Mouse (Mus musculus): ENCODE measurements at regions not wholly inside any gene's neighbourhood (a gene's known extent, or its start where the extent isn't known, plus 50 kb on each side); places are given as distances from the start of the nearest gene placed in this dataset.

GRCm38 (mm10) chr9:46636261-46637010 lies 316.6 kb upstream of the 4931429L15Rik start:
- peaks cover 8% of the 10 kb centered on the region for H3K4me1 ChIP-seq (replicated peaks; ENCODE audit: control insufficient read depth, insufficient read depth, low read length)
- no peak overlapping the region for H3K27ac ChIP-seq (ENCODE audit: low read length)
- no peak overlapping the region for H3K4me2 ChIP-seq (ENCODE audit: low read length)
- WGBS: 59% methylated on average over 8 of the region's 8 CpGs
- no peaks in the 10 kb centered on the region for H3K36me3 ChIP-seq (ENCODE audit: control insufficient read depth, insufficient read depth)
- no peaks in the 10 kb centered on the region for H3K9me3 ChIP-seq (ENCODE audit: control insufficient read depth, low read length)
- no peaks in the 10 kb centered on the region for H3K27me3 ChIP-seq (replicated peaks; ENCODE audit: control insufficient read depth, insufficient read depth, low read length)
- no peak overlapping the region for H3K4me3 ChIP-seq (replicated peaks; ENCODE audit: low read length)
- ATAC-seq: no peak
- no peak overlapping the region for H3K9ac ChIP-seq (replicated peaks; ENCODE audit: low read depth, low read length)

DNA sequence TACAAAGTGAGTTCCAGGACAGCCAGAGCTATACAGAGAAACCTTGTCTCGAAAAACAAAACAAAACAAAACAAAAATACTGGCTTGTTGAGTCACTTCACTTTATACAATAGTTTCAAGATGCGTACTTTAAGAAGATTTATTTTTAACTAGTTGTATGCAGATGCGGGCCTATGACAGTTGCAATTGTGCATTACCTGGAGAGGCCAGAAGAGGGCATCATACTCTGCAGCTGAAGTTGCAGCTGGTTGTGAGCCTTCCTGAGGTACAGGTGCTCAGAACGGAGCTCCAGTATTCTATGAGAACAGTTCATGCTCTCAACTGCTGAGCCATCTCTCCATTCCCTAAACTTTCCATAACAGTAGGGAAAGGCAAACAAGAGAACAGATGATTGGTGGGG lies 314.2 kb upstream of the 4931429L15Rik start:
- H3K9me3 ChIP-seq (ENCODE audit: control insufficient read depth, low read length): no peaks in the 10 kb centered on the region
- ATAC-seq: no peak
- 83% methylated on average over 4 of the region's 4 CpGs for WGBS
- no peak overlapping the region for H3K4me3 ChIP-seq (replicated peaks; ENCODE audit: low read length)
- H3K27me3 ChIP-seq (replicated peaks; ENCODE audit: control insufficient read depth, insufficient read depth, low read length): no peaks in the 10 kb centered on the region
- H3K9ac ChIP-seq (replicated peaks; ENCODE audit: low read depth, low read length): no peak overlapping the region
- H3K4me2 ChIP-seq (ENCODE audit: low read length): no peak overlapping the region
- H3K4me1 ChIP-seq (replicated peaks; ENCODE audit: control insufficient read depth, insufficient read depth, low read length): peaks cover 8% of the 10 kb centered on the region
- H3K36me3 ChIP-seq (ENCODE audit: control insufficient read depth, insufficient read depth): no peaks in the 10 kb centered on the region
- no peak overlapping the region for H3K27ac ChIP-seq (ENCODE audit: low read length)

DNA sequence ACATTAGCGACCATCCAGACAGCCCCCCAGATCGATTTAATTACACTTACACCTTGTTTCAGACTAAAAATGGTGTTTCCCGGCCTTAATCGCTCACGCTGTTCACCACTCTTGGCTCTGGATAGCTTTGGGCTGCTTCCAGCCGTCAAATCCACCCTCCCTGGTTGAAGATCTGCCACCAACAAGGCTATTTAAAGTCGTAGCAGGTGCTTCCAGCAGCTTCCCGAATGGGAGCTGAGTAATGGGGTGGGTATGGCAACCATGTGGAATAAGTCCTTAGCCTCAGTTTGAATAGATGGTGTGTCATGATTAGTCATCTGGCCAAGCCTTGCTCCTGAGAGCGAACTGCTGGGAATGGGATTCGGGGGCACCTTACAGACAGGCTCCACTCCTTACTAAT lies 312.8 kb upstream of the 4931429L15Rik start:
- WGBS: 32% methylated on average over 10 of the region's 10 CpGs
- H3K9me3 ChIP-seq (ENCODE audit: control insufficient read depth, low read length): no peaks in the 10 kb centered on the region
- no peak overlapping the region for H3K27ac ChIP-seq (ENCODE audit: low read length)
- H3K36me3 ChIP-seq (ENCODE audit: control insufficient read depth, insufficient read depth): no peaks in the 10 kb centered on the region
- H3K4me2 ChIP-seq (ENCODE audit: low read length): no peak overlapping the region
- peak; percentile 69 for ATAC-seq
- H3K27me3 ChIP-seq (replicated peaks; ENCODE audit: control insufficient read depth, insufficient read depth, low read length): no peaks in the 10 kb centered on the region
- H3K9ac ChIP-seq (replicated peaks; ENCODE audit: low read depth, low read length): no peak overlapping the region
- no peak overlapping the region for H3K4me3 ChIP-seq (replicated peaks; ENCODE audit: low read length)
- peaks cover 8% of the 10 kb centered on the region for H3K4me1 ChIP-seq (replicated peaks; ENCODE audit: control insufficient read depth, insufficient read depth, low read length)

DNA sequence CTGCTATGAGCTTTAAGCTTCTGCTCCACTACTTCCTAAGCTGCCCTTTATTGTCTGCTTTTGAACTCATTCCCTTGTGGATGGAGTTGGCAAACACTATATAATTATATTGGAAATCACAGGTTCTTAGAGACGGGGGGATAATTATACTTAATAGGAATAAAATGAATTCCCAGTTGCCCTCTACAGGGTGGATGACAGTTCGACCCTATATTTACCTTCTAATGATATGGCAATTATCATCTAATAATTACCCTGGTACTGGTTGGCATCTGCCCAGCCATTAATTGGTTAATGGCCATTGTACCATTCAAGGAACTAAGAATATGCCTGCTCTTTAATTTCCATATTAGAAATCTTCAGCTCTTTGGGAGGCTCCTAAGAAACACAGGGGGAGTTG lies 302.5 kb upstream of the 4931429L15Rik start:
- no peak overlapping the region for H3K4me2 ChIP-seq (ENCODE audit: low read length)
- H3K4me3 ChIP-seq (replicated peaks; ENCODE audit: low read length): no peak overlapping the region
- H3K36me3 ChIP-seq (ENCODE audit: control insufficient read depth, insufficient read depth): no peaks in the 10 kb centered on the region
- H3K4me1 ChIP-seq (replicated peaks; ENCODE audit: control insufficient read depth, insufficient read depth, low read length): no peaks in the 10 kb centered on the region
- ATAC-seq: peak; percentile 50; the same call in 1 of the 2 replicates
- no peaks in the 10 kb centered on the region for H3K27me3 ChIP-seq (replicated peaks; ENCODE audit: control insufficient read depth, insufficient read depth, low read length)
- no peaks in the 10 kb centered on the region for H3K9me3 ChIP-seq (ENCODE audit: control insufficient read depth, low read length)
- H3K27ac ChIP-seq (ENCODE audit: low read length): no peak overlapping the region
- H3K9ac ChIP-seq (replicated peaks; ENCODE audit: low read depth, low read length): no peak overlapping the region
- 18% methylated on average over 2 of the region's 2 CpGs for WGBS

DNA sequence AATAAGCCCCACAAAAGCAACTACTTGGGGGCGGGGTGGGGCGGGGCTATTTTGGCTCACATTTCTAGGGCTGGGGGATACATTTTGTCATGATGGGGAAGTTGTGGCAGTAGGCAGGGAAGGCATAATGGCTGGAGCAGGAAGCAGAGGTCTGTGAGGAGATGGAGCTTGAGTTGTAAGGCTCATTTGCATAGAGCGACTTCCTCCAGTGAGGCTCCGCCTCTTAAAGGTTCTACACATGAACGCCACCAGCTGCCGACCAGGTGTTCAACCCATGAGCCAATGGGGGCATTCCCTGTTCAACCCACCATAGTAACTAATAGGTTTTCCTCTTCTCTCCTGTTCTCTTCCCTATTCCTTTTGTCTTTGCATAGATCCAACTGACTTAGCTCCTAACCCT lies 302.1 kb upstream of the 4931429L15Rik start:
- WGBS: 89% methylated on average over 6 of the region's 6 CpGs
- no peak for ATAC-seq
- H3K9ac ChIP-seq (replicated peaks; ENCODE audit: low read depth, low read length): no peak overlapping the region
- no peaks in the 10 kb centered on the region for H3K36me3 ChIP-seq (ENCODE audit: control insufficient read depth, insufficient read depth)
- no peaks in the 10 kb centered on the region for H3K9me3 ChIP-seq (ENCODE audit: control insufficient read depth, low read length)
- H3K4me1 ChIP-seq (replicated peaks; ENCODE audit: control insufficient read depth, insufficient read depth, low read length): no peaks in the 10 kb centered on the region
- no peaks in the 10 kb centered on the region for H3K27me3 ChIP-seq (replicated peaks; ENCODE audit: control insufficient read depth, insufficient read depth, low read length)
- no peak overlapping the region for H3K27ac ChIP-seq (ENCODE audit: low read length)
- H3K4me2 ChIP-seq (ENCODE audit: low read length): no peak overlapping the region
- no peak overlapping the region for H3K4me3 ChIP-seq (replicated peaks; ENCODE audit: low read length)

DNA sequence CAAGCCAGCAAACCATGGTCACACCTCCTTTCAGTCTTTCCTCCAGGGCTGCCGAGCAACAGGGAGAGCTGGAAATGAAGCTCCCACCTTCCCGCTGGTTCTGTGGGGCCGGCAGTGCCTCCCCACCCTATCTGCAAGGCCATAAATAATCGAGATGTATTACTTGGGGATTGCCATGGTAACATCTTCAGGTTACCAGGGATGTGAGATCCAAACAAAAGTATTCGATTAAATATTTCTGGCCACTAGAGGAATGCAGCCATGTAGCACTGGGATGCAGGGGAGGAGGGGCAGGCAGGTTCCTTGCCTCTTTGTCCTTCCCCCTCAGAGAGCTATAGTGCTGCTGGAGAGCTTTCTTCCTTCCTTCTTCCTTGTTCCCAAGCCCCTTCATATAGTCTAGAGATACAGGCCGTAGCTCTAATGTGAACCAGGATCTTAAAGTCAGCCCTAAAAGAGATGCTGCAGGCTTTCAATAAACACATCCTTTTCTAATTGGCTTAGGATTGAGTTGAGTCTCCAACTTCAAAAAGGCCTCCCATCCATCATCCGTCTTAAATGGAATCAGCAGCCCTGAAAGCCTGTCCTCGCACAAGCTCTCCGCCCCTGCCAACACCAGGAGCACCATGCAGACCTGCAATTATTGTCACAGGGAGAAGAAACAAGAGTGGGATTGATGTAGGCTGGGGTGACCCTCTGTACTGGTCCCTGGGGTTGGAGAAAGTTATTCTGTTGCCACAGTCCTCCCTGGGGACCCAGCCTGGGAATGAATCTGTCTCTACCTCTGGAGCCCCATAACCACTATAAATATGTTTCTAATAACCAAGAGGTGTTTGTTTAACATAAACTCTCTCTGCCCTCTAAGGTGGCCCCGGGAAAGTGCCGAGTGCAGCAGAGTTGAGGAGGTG lies 290.6 kb upstream of the 4931429L15Rik start:
- peaks cover 2% of the 10 kb centered on the region; the same call in 1 of the 2 replicates for H3K4me1 ChIP-seq (replicated peaks; ENCODE audit: control insufficient read depth, insufficient read depth, low read length)
- H3K4me3 ChIP-seq (replicated peaks; ENCODE audit: low read length): no peak overlapping the region
- WGBS: 28% methylated on average over 11 of the region's 11 CpGs
- H3K36me3 ChIP-seq (ENCODE audit: control insufficient read depth, insufficient read depth): no peaks in the 10 kb centered on the region
- H3K9ac ChIP-seq (replicated peaks; ENCODE audit: low read depth, low read length): no peak overlapping the region
- H3K9me3 ChIP-seq (ENCODE audit: control insufficient read depth, low read length): no peaks in the 10 kb centered on the region
- no peaks in the 10 kb centered on the region for H3K27me3 ChIP-seq (replicated peaks; ENCODE audit: control insufficient read depth, insufficient read depth, low read length)
- H3K27ac ChIP-seq (ENCODE audit: low read length): no peak overlapping the region
- peak; percentile 28; the same call in 1 of the 2 replicates for ATAC-seq
- no peak overlapping the region for H3K4me2 ChIP-seq (ENCODE audit: low read length)

DNA sequence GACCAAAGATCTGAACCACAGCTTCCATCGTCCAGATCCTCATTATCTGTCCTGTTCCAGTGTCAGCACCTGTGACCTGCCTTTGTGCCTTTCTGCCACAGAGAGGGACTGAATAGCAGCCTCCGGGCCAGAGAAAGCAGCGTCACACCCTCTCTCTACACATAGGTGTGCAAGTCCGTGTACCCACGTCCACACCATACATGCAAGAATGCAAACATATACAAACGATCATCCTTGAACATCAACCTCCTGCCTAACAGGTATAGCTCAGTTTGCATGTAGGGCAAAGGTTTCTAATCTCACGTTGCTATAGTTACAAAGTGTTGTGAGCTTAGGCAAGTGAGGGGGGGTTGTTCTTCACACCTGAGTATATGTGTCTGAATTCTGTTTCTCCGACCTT lies 288.9 kb upstream of the 4931429L15Rik start:
- no peak for ATAC-seq
- peaks cover 2% of the 10 kb centered on the region; the same call in 1 of the 2 replicates for H3K4me1 ChIP-seq (replicated peaks; ENCODE audit: control insufficient read depth, insufficient read depth, low read length)
- H3K27me3 ChIP-seq (replicated peaks; ENCODE audit: control insufficient read depth, insufficient read depth, low read length): no peaks in the 10 kb centered on the region
- no peak overlapping the region for H3K4me3 ChIP-seq (replicated peaks; ENCODE audit: low read length)
- H3K4me2 ChIP-seq (ENCODE audit: low read length): no peak overlapping the region
- WGBS: 89% methylated on average over 8 of the region's 8 CpGs
- H3K9me3 ChIP-seq (ENCODE audit: control insufficient read depth, low read length): no peaks in the 10 kb centered on the region
- H3K36me3 ChIP-seq (ENCODE audit: control insufficient read depth, insufficient read depth): no peaks in the 10 kb centered on the region
- no peak overlapping the region for H3K9ac ChIP-seq (replicated peaks; ENCODE audit: low read depth, low read length)
- no peak overlapping the region for H3K27ac ChIP-seq (ENCODE audit: low read length)

DNA sequence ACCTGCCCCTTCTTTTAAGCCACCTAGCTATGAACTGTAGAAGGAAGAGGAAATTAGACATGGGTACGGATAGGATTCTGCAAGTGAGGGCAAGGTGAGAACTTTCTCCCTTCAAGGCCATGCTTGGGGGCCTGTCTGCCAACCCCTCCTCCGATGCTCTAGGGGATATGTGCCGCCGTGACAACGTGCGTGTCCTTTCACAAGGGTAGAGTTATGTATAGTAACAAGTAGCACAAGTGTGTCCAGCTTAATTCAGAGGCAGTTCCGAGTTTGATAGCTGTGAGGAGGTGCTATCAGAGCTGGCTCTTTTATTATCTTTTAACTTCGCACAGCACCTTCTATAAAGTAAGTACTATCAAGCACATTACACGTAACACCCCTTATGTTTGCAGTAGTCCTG lies 281.0 kb upstream of the 4931429L15Rik start:
- Histone ChIP-seq H3K4me2 (ENCODE audit: low read length) (no peak overlapping the region), H3K27ac (ENCODE audit: low read length) (no peak overlapping the region; the same call in 1 of the 2 replicates), H3K27me3 (replicated peaks; ENCODE audit: control insufficient read depth, insufficient read depth, low read length) (no peaks in the 10 kb centered on the region), H3K9me3 (ENCODE audit: control insufficient read depth, low read length) (no peaks in the 10 kb centered on the region), H3K36me3 (ENCODE audit: control insufficient read depth, insufficient read depth) (no peaks in the 10 kb centered on the region), H3K9ac (replicated peaks; ENCODE audit: low read depth, low read length) (0 out of 2 replicates have a peak overlapping the region, but pooled peaks have one; percentile 32), H3K4me1 (replicated peaks; ENCODE audit: control insufficient read depth, insufficient read depth, low read length) (peaks cover 31% of the 10 kb centered on the region), H3K4me3 (replicated peaks; ENCODE audit: low read length) (no peak overlapping the region)
- WGBS: 75% methylated on average over 9 of the region's 9 CpGs
- no peak for ATAC-seq

DNA sequence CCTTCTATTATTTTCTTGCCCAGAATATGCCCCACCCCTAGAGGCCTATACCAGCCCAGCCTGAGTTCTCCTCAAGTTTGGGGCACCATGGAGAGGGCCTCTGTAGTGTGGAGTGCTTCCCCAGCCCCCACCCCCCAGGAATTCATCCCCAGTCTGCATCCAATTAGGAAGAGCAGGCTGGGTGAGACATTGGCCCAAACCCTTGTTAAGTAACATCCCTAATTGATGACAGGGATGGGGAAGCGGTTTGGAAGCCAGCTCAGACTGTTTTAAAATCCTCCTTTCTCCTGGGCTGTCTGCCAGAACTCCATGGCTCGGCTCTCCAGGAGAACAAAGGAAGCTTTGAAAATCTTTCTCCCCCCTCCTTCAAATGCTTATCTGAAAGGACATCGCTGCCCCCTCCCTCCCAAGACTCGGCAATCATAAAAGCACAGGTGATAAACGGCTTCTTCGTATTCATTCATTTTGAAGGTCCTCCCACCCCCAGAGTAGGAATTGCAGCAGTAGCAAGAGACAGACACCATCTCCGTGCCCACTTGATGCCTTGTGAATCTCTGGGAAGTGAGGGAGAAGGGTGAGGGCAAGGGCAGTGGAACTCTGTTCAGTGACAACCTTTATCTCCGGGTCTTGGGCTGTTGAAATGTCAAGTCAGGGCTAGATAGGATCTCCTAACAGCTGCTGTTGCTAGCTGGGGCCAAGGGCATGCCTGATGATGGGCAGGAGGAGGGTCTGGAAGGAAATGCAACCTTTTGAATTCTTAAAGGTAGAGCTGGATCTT lies 280.3 kb upstream of the 4931429L15Rik start:
- Histone ChIP-seq H3K27me3 (replicated peaks; ENCODE audit: control insufficient read depth, insufficient read depth, low read length) (no peaks in the 10 kb centered on the region), H3K27ac (ENCODE audit: low read length) (peak overlapping the region; percentile 73), H3K36me3 (ENCODE audit: control insufficient read depth, insufficient read depth) (no peaks in the 10 kb centered on the region), H3K9me3 (ENCODE audit: control insufficient read depth, low read length) (no peaks in the 10 kb centered on the region), H3K4me2 (ENCODE audit: low read length) (peak overlapping the region; percentile 3; the same call in 1 of the 2 replicates), H3K9ac (replicated peaks; ENCODE audit: low read depth, low read length) (peak overlapping the region; percentile 32), H3K4me1 (replicated peaks; ENCODE audit: control insufficient read depth, insufficient read depth, low read length) (peaks cover 31% of the 10 kb centered on the region), H3K4me3 (replicated peaks; ENCODE audit: low read length) (no peak overlapping the region)
- 8% methylated on average over 8 of the region's 8 CpGs for WGBS
- peak; percentile 85 for ATAC-seq
